In genomic region chr5:143931863-143932580, GRCm38 (mm10) we compare ENCODE assay signal across 20 mouse cellular contexts. TPM values are rescaled to one million over a fixed set of nuclear protein-coding genes. Genes with fewer than 3 reads are reported as not detected.
DNase-seq lines count a peak whose midpoint lies in the region; ATAC-seq lines count a peak whose summit lies in the region.
"Had no signal": no experiment of that assay in that cellular context is flagged by ENCODE, and none has a peak within 500 bp of the region (broad histone marks: within the 10 kb centered on the region; RNA-seq: fewer than 3 reads in every experiment).

No protein-coding gene starts in this region.

- 85% methylated on average over 6 of the region's 6 CpGs for WGBS in lung, embryonic 16.5 days
- 65% methylated on average over 6 of the region's 6 CpGs for WGBS in intestine, embryonic 16.5 days

- H3K36me3 ChIP-seq in lung, embryonic 16.5 days (ENCODE audit: control insufficient read depth, insufficient read depth, low read length) = peaks cover 24% of the 10 kb centered on the region
- peaks cover 13% of the 10 kb centered on the region for H3K36me3 ChIP-seq in intestine, embryonic 16.5 days (ENCODE audit: control insufficient read depth, insufficient read depth, low read length)

- no peaks in the 10 kb centered on the region for H3K27me3 ChIP-seq in lung, embryonic 16.5 days (ENCODE audit: control insufficient read depth, insufficient read depth, low read depth, low read length)
- H3K27me3 ChIP-seq in intestine, embryonic 16.5 days (replicated peaks; ENCODE audit: control insufficient read depth, insufficient read depth, low read length) = no peaks in the 10 kb centered on the region
- H3K27me3 ChIP-seq: heart, embryonic 13.5 days; hindbrain, embryonic 12.5 days; hindbrain, embryonic 15.5 days had no signal

- H3K9ac ChIP-seq in lung, embryonic 16.5 days (ENCODE audit: low read length) = no peak overlapping the region
- no peak overlapping the region for H3K9ac ChIP-seq in intestine, embryonic 16.5 days (ENCODE audit: low read depth, low read length)
- H3K9ac ChIP-seq: forebrain, postnatal 0 days; heart, embryonic 13.5 days; hindbrain, embryonic 12.5 days; hindbrain, embryonic 15.5 days had no signal

- no peaks in the 10 kb centered on the region for H3K4me1 ChIP-seq in lung, embryonic 16.5 days (replicated peaks; ENCODE audit: control insufficient read depth, insufficient read depth, low read length)
- H3K4me1 ChIP-seq in intestine, embryonic 16.5 days (ENCODE audit: control insufficient read depth, insufficient read depth, low read length) = peaks cover 7% of the 10 kb centered on the region; the same call in 1 of the 2 replicates
- H3K4me1 ChIP-seq: hindbrain, embryonic 12.5 days; hindbrain, embryonic 15.5 days had no signal

- DNase-seq in heart, adult 11 months = peak; percentile 88
- no peak for DNase-seq in heart, postnatal 14 days
- no peak for DNase-seq in lung, postnatal 36 days
- no peak for DNase-seq in right cerebral cortex, postnatal 4 days
- DNase-seq: cerebellum, adult 9-10 months; forebrain, postnatal 0 days; gastrocnemius, postnatal 25 days had no signal

- H3K4me2 ChIP-seq in lung, embryonic 16.5 days (ENCODE audit: low read depth, low read length) = no peak overlapping the region
- no peak overlapping the region for H3K4me2 ChIP-seq in intestine, embryonic 16.5 days (ENCODE audit: low read depth, low read length)
- H3K4me2 ChIP-seq: heart, embryonic 13.5 days had no signal

- H3K4me3 ChIP-seq in lung, embryonic 16.5 days (ENCODE audit: low read length) = no peak overlapping the region
- H3K4me3 ChIP-seq in intestine, embryonic 16.5 days (ENCODE audit: low read length) = no peak overlapping the region
- H3K4me3 ChIP-seq: heart, embryonic 13.5 days; hindbrain, embryonic 12.5 days had no signal

- H3K27ac ChIP-seq in lung, embryonic 16.5 days (ENCODE audit: low read length) = no peak overlapping the region
- peak overlapping the region; percentile 29 for H3K27ac ChIP-seq in intestine, embryonic 16.5 days (ENCODE audit: low read length)
- H3K27ac ChIP-seq: heart, embryonic 13.5 days; hindbrain, embryonic 12.5 days; hindbrain, embryonic 15.5 days had no signal

- H3K9me3 ChIP-seq in lung, embryonic 16.5 days (ENCODE audit: control insufficient read depth, low read length) = no peaks in the 10 kb centered on the region
- no peaks in the 10 kb centered on the region for H3K9me3 ChIP-seq in intestine, embryonic 16.5 days (ENCODE audit: control insufficient read depth, low read length)
- H3K9me3 ChIP-seq: heart, embryonic 13.5 days; hindbrain, embryonic 12.5 days; hindbrain, embryonic 15.5 days had no signal

- ATAC-seq in lung, embryonic 16.5 days (ENCODE audit: low read depth) = 0 out of 2 replicates have a peak, but pooled peaks have one; percentile 15
- peak; percentile 92 for ATAC-seq in intestine, embryonic 16.5 days
- ATAC-seq in frontal cortex, adult (ENCODE audit: low TSS enrichment) = no peak
- ATAC-seq: activated CD4-positive, CD25-positive, alpha-beta regulatory T cell, adult 4 months had no signal

- intact Hi-C loops in heart, postnatal 14 days (cut with DNase I) = no loop called here

RNA-seq across cellular contexts. Expression of gene Rsph10b, which starts 0.8 kb away (rescaled TPM):
- under 1 TPM; 0.34 to 0.53 TPM for total RNA-seq in heart, postnatal 14 days (2021)
- polyA plus RNA-seq in lung, embryonic 16.5 days (2015; fragmentation: Nextera tagmentation; extraction: Ambion mirVana) = 1.8 and 2.1 TPM in 2 replicates
- 0.22 and 0.87 TPM in 2 replicates for polyA plus RNA-seq in intestine, embryonic 16.5 days (2015; fragmentation: Nextera tagmentation; extraction: Ambion mirVana)
- total RNA-seq: granulocyte monocyte progenitor cell, adult 5-6 weeks; hematopoietic stem cell, adult 5-6 weeks had no signal
- polyA plus RNA-seq: activated CD4-positive, CD25-positive, alpha-beta regulatory T cell, adult 4 months had no signal

RNA-seq across cellular contexts. Expression of gene Gm42421, which starts 4.0 kb away (rescaled TPM):
- under 1 TPM in 1 of 2 experiments, not detected in 1; 0.50 TPM for total RNA-seq in heart, postnatal 14 days (2021)
- polyA plus RNA-seq in lung, embryonic 16.5 days (2015; fragmentation: Nextera tagmentation; extraction: Ambion mirVana) = 1.0 TPM in 1 of 2 replicates, not detected in the other
- 0.47 and 0.71 TPM in 2 replicates for polyA plus RNA-seq in intestine, embryonic 16.5 days (2015; fragmentation: Nextera tagmentation; extraction: Ambion mirVana)
- total RNA-seq: gastrocnemius, adult 8-10 months; gastrocnemius, postnatal 25 days; granulocyte monocyte progenitor cell, adult 5-6 weeks; heart, postnatal 25 days; hematopoietic stem cell, adult 5-6 weeks had no signal
- polyA plus RNA-seq: heart, embryonic 16.5 days had no signal

RNA-seq across cellular contexts. Expression of gene Pms2, which starts 22.3 kb away (rescaled TPM):
- total RNA-seq in heart, postnatal 14 days (2021) = 1 to 10 TPM; 5.6 to 7.6 TPM
- polyA plus RNA-seq in lung, embryonic 16.5 days (2015; fragmentation: Nextera tagmentation; extraction: Ambion mirVana) = 22.4 and 25.9 TPM in 2 replicates
- polyA plus RNA-seq in intestine, embryonic 16.5 days (2015; fragmentation: Nextera tagmentation; extraction: Ambion mirVana) = 18.2 and 20.6 TPM in 2 replicates

RNA-seq across cellular contexts. Expression of gene Aimp2, which starts 22.4 kb away (rescaled TPM):
- 10 to 100 TPM; 31.5 to 35.7 TPM for total RNA-seq in heart, postnatal 14 days (2021)
- polyA plus RNA-seq in lung, embryonic 16.5 days (2015; fragmentation: Nextera tagmentation; extraction: Ambion mirVana) = 79.8 and 81.7 TPM in 2 replicates
- polyA plus RNA-seq in intestine, embryonic 16.5 days (2015; fragmentation: Nextera tagmentation; extraction: Ambion mirVana) = 123 and 135 TPM in 2 replicates

RNA-seq across cellular contexts. Expression of gene Ankrd61, which starts 34.5 kb away (rescaled TPM):
- total RNA-seq in heart, postnatal 14 days (2021) = not detected
- polyA plus RNA-seq in lung, embryonic 16.5 days (2015; fragmentation: Nextera tagmentation; extraction: Ambion mirVana) = 0.35 and 0.36 TPM in 2 replicates
- 0.12 and 0.15 TPM in 2 replicates for polyA plus RNA-seq in intestine, embryonic 16.5 days (2015; fragmentation: Nextera tagmentation; extraction: Ambion mirVana)
- total RNA-seq: forebrain, postnatal 0 days; gastrocnemius, postnatal 25 days; granulocyte monocyte progenitor cell, adult 5-6 weeks; heart, adult 8-10 months; heart, postnatal 25 days had no signal
